Mouse (Mus musculus) granulocyte monocyte progenitor cell, adult 5-6 weeks (primary cell): ENCODE data around the gene Tbx21. TPM values are rescaled to one million over a fixed set of nuclear protein-coding genes. Genes with fewer than 3 reads are reported as not detected.
A peak's percentile ranks its signal among the peaks of the same experiment; 100 is the strongest.

Experiments used
- ATAC-seq: replicated peaks from 2 replicates; pipeline ENCODE4 v1.8.0; 2016; ENCODE audit warnings: mild to moderate bottlenecking, moderate TSS enrichment, inconsistent platforms; ENCODE audit not compliant: poor library complexity, severe bottlenecking
- total RNA-seq, 2 experiments: library from RNA; stranded (forward) in 1 of 2; stranded (reverse) in 1 of 2; fragments of 200-712, 200-1000 nt in 1 of 2; fragments of >200 nt in 1 of 2; fragmentation: Nextera tagmentation in 1 of 2; gene quantifications; 2 replicates each; pipeline ENCODE4 v1.2.3; 2014 to 2017

Tbx21 gene
- total RNA-seq (2014; fragmentation: Nextera tagmentation): not detected in 2 replicates
- total RNA-seq (2017): 0.26 TPM in 1 of 2 replicates, not detected in the other

- no peak; the same call in 1 of the 2 replicates for ATAC-seq
Measured at GRCm38 (mm10) chr11:97114671-97115601, at the start of gene Tbx21. TSS of gene Tbx21 (minus strand) at chr11:97115331.

GRCm38 (mm10) chr11:97160341-97160740 lies 45.2 kb upstream of the Tbx21 start:
- ATAC-seq: no peak

- no peak for ATAC-seq
Measured at GRCm38 (mm10) chr11:97156999-97157398, 41.9 kb upstream of the Tbx21 start.

GRCm38 (mm10) chr11:97152662-97153287 lies 37.6 kb upstream of the Tbx21 start:
- no peak for ATAC-seq

GRCm38 (mm10) chr11:97152023-97152426 lies 36.9 kb upstream of the Tbx21 start:
- 0 out of 2 replicates have a peak, but pooled peaks have one; percentile 6 for ATAC-seq

- no peak for ATAC-seq
Measured at GRCm38 (mm10) chr11:97151343-97151801, 36.2 kb upstream of the Tbx21 start, which contains the start of gene Tbkbp1. TSS of gene Tbkbp1 (minus strand) at chr11:97151495.

GRCm38 (mm10) chr11:97150411-97151330 lies 35.5 kb upstream of the Tbx21 start:
- ATAC-seq: peak; percentile 26

GRCm38 (mm10) chr11:97149995-97150410 lies 34.9 kb upstream of the Tbx21 start:
- ATAC-seq: peak; percentile 61

GRCm38 (mm10) chr11:97149026-97149425 lies 33.9 kb upstream of the Tbx21 start:
- no peak for ATAC-seq

GRCm38 (mm10) chr11:97148591-97148990 lies 33.5 kb upstream of the Tbx21 start:
- ATAC-seq: no peak

- no peak for ATAC-seq
Measured at GRCm38 (mm10) chr11:97147333-97147732, 32.2 kb upstream of the Tbx21 start.

- 0 out of 2 replicates have a peak, but pooled peaks have one; percentile 13 for ATAC-seq
Measured at GRCm38 (mm10) chr11:97146724-97147123, 31.6 kb upstream of the Tbx21 start.

GRCm38 (mm10) chr11:97145951-97146350 lies 30.8 kb upstream of the Tbx21 start:
- no peak for ATAC-seq

- no peak for ATAC-seq
Measured at GRCm38 (mm10) chr11:97145320-97145719, 30.2 kb upstream of the Tbx21 start.

- ATAC-seq: 0 out of 2 replicates have a peak, but pooled peaks have one; percentile 29
Measured at GRCm38 (mm10) chr11:97143196-97143900, 28.2 kb upstream of the Tbx21 start.

- peak; percentile 78 for ATAC-seq
Measured at GRCm38 (mm10) chr11:97142159-97142608, 27.1 kb upstream of the Tbx21 start.

- no peak for ATAC-seq
Measured at GRCm38 (mm10) chr11:97140811-97141210, 25.7 kb upstream of the Tbx21 start.

GRCm38 (mm10) chr11:97139256-97139655 lies 24.1 kb upstream of the Tbx21 start:
- no peak for ATAC-seq

- no peak for ATAC-seq
Measured at GRCm38 (mm10) chr11:97138554-97139226, 23.6 kb upstream of the Tbx21 start.
